Mouse (Mus musculus) cerebellum, adult 18-20 months (tissue): ENCODE results near the gene B3glct.

Experiments
- DNase-seq, 2 experiments: peaks; one replicate each; pipeline ENCODE4 v3.0.0; 2021

Gene B3glct

GRCm38 (mm10) chr5:149677196-149677595 is 834 bp upstream of the B3glct start:
- no peak for DNase-seq

- peak in 1 of 2 experiments; percentile 6 for DNase-seq
Observed at GRCm38 (mm10) chr5:149678990-149679348, 939 bp downstream of the B3glct start.

DNA sequence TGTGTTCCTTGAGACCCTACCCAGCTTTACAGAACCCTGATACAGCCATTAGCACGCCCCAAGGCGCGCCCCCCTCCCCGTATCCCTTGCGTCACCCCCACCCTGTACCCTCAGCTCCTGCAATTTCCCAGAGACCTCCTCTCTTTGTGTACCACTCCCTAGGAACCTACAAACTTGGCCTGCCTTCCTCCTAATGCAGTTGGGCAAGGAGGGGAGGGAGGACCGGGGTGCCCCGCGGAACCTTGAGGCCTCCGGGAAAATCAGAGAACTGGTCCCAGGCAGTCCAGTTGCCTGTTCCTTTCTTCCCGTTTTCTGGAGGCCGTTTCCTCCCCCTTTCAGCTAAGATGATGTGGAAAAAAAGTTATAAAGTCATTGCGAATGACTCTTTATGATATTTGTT is 1.3 kb downstream of the B3glct start:
- DNase-seq: peak; percentile 7 to 11

DNA sequence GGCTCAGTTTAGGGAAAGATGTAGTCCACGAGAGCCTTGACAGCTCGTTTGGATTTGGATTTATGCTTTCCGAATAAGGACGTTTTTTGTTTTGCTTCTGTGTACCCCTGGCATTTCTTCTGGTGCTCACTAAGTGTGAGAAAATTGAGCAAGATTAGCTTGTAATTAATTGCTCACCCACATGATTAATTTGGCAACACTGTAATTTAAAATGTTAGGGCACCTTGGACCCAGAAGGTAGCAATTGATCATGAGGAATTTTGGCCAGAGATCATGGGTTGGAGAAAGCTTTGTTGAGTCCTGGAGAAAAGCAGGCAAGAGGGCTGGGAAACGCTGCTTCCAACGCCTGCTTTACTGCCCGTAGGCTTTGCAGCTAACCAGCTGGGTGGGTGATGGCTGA is 1.9 kb downstream of the B3glct start:
- no peak for DNase-seq

- DNase-seq: no peak
Observed at GRCm38 (mm10) chr5:149680946-149681345, 2.9 kb downstream of the B3glct start.

- no peak for DNase-seq
Observed at GRCm38 (mm10) chr5:149689860-149690259, 11.8 kb downstream of the B3glct start.

GRCm38 (mm10) chr5:149692548-149692947 is 14.5 kb downstream of the B3glct start:
- DNase-seq: no peak

GRCm38 (mm10) chr5:149693200-149693599 is 15.2 kb downstream of the B3glct start:
- DNase-seq: no peak

DNA sequence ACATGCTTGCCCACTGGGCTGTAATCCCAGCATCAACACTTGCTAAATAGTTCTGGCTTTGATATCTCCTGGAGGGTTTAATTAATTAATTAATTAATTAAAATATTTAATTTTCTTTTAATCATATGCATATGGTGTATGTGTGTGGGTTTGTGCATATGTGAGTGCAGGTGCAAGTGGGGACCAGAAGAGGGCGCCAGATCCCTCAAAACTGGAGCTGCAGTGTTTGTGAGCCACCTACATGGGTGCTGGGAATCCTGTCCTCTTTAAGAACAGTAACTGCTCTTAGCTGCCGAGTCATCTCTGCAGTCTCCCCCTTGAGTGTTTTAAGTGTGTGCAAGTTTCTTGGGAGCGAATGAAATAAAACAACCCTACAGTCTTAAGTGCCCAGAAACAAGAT is 15.9 kb downstream of the B3glct start:
- DNase-seq: no peak

DNA sequence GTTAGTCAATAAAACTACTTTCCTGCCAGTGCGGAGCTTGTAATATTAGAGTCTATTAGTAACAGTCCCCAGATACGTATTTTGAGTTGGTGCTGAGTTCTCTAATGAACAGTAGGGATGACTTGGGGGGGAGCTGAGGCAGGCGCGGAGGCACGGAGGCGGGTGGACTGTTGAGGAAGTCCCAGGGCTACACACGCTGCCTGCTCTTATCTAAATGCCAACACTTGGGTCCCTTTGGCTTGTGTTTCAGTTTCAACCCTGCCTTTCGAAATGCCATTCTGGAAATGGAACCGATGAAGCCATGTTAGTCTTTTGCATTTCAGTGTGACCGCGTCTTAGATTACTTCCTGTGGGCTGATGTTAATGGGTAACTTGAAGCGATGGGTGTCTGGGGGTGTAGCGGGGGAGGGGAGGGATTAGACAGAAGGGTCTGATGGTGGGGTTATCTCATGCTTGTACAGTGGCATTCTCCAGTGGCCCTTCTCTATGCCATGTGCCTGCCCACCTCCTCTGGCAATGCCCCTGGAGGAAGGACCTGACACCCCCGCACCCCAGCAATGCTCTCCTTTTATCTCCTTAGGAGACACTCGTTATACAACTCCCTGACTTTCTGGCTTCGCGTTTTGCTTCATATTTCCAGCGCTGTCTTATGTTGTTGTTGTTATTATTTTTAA is 17.2 kb downstream of the B3glct start:
- DNase-seq: no peak

DNA sequence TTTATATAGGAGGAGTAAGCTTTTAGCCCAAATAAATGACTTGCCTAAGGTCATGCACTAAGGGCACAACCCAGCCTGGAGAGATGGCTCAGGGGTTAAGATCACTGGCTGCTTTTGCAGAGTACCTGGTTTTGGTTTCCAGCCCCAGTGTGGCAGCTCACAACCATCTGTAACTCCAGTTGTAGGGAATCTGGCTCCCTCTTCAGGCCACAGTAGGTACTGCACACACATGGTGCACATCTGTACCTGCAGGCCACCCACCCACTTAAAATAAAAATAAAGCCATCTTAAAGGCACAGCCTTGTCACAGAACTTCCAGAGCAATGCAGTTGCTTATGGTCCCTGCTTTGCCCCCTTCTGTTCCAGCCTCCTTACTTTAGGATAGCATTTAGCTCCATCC is 24.7 kb downstream of the B3glct start:
- no peak for DNase-seq

DNA sequence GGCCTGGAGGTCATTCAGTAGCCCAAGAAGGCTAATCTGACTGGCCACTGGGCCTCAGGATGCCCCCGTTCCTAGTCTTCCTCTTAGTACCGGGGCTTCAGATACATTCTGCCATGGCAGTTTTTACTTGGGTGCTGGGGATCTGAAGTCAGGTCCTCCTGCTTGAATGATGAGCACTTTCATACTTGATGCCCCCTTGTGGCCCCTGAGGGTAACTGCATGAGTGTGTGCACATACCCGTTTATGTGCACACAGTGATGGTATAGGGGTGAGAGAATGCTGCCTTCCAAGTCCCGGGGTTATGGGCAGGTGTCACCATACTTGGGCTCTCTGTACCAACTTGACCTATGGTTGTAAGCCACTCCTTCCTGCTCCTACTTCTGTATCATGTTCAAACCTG is 33.5 kb downstream of the B3glct start:
- DNase-seq: no peak

DNA sequence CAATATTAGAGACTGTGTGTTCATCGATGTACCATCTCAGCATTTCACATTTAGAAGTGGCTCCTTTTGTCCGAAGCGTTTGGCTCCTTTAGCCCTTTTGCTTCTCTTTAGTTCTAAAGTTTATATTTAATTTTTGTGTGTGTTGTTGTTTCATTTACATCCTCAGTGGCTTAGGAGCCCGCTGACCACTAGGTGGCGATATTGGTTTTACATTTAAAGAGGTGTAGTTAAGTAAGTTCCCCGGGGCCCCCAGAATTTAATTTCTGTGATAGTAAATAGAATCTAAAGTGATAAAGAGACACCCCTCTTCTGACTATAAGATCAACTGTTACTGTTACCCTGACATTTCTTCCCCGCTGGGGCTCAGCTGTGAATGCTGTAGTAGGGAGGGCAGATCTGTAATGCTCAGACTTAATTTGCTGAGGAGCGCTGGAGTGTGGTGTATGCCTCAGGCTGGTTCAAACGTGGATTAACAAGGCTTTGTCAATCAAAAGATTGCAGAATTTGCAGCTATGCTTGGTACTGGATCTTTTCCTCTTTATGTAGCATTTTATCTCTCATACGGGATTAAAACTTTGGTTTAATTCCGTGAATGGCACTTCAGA is 35.2 kb downstream of the B3glct start:
- DNase-seq: peak; percentile 13

DNA sequence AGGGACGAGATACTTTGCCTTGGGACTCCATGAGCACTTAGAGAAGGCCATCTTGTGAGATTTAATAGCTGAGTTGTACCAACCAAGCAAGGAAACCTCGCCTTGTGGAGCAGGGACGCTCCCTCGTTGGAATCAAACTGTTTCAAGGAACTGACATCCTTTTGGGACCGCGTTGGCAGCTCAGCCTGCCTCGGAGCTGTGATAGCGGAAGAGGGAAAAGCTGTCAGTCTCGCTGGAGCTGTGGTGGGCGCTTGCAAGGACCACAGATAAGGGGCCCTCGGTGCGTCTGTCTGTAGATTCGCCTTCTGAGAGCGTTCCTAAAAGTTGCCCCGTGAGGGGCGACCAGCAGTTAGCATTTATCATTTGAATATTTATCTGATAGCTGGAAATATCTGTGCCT is 35.8 kb downstream of the B3glct start:
- no peak for DNase-seq

GRCm38 (mm10) chr5:149715571-149716328 is 37.7 kb downstream of the B3glct start:
- no peak for DNase-seq

- DNase-seq: no peak
Observed at GRCm38 (mm10) chr5:149716329-149716690, 38.3 kb downstream of the B3glct start.

- DNase-seq: no peak
Observed at GRCm38 (mm10) chr5:149731776-149732175, 53.7 kb downstream of the B3glct start.

- DNase-seq: no peak
Observed at GRCm38 (mm10) chr5:149737210-149737609, 59.2 kb downstream of the B3glct start.

DNA sequence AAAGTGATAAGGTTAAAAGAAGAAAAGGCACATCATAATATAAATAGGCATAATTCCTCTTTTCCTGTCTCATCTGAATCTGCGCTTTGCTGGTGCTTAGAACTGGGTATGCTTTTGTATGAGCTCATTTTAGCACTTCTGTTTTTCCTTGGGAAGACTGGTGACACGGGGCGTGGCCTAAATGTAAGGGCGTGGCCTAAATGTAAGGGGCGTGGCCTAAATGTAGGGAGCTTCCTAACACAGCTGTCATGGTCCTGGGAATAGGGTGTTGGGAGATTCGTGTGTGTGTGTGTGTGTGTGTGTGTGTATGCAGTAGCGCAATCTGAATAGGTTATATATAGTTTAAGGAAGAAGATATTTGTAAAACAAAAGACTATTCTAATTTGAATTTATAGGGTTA is 62.1 kb downstream of the B3glct start:
- no peak for DNase-seq

DNA sequence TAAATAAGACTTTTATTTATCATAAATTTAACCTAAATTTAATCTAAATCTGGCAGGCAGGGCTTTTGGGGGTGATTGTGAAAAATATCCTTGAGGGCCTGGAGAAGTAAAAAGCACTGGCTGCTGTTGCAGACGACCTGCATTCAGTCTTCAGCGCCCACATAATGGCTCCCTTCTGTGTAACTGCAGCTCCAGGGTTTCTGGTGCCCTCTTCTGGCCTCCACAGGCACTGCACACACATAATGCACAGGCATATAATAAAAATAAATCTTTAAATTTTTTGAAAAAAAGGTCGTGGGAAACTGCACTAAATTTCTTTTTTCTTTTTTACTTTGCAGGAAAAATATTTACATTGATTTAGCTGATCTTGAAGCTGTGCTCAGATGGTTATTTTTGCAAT is 62.7 kb downstream of the B3glct start:
- DNase-seq: no peak

- no peak for DNase-seq
Observed at GRCm38 (mm10) chr5:149742286-149742685, 64.3 kb downstream of the B3glct start.

GRCm38 (mm10) chr5:149745079-149745478 is 67.0 kb downstream of the B3glct start:
- no peak for DNase-seq

GRCm38 (mm10) chr5:149748640-149749580 is 70.9 kb downstream of the B3glct start:
- DNase-seq: no peak
